Comparison of ENCODE assay signal across 8 mouse cellular contexts in genomic region chr16:91647461-91648219, GRCm38 (mm10). TPM values are rescaled to one million over a fixed set of nuclear protein-coding genes. Genes with fewer than 3 reads are reported as not detected.
A peak's percentile ranks its signal among the peaks of the same experiment; 100 is the strongest.
DNase-seq lines count a peak whose midpoint lies in the region; ATAC-seq and TF ChIP-seq lines count a peak whose summit lies in the region.

Gene Son, plus strand, starts transcription at chr16:91647506.

- H3K4me2 ChIP-seq in kidney, embryonic 14.5 days (replicated peaks; ENCODE audit: low read depth, low read length), result peak within 1 kb of the TSS; percentile 83
- H3K4me2 ChIP-seq in limb, embryonic 15.5 days, result peak within 1 kb of the TSS; percentile 86

- H3K9me3 ChIP-seq in kidney, embryonic 14.5 days (ENCODE audit: control insufficient read depth, low read length), result no peaks in the 10 kb centered on the region
- H3K9me3 ChIP-seq in limb, embryonic 15.5 days, result no peaks in the 10 kb centered on the region

- H3K36me3 ChIP-seq in kidney, embryonic 14.5 days (ENCODE audit: control insufficient read depth, insufficient read depth, low read length), result peaks cover 17% of the 10 kb centered on the region
- peaks cover 15% of the 10 kb centered on the region for H3K36me3 ChIP-seq in limb, embryonic 15.5 days

- no peaks in the 10 kb centered on the region for H3K27me3 ChIP-seq in kidney, embryonic 14.5 days (ENCODE audit: control insufficient read depth, insufficient read depth, low read length)
- no peaks in the 10 kb centered on the region for H3K27me3 ChIP-seq in limb, embryonic 15.5 days

- H3K9ac ChIP-seq in kidney, embryonic 14.5 days (ENCODE audit: low read depth, low read length), result peak within 1 kb of the TSS; percentile 93
- H3K9ac ChIP-seq in limb, embryonic 15.5 days, result peak within 1 kb of the TSS; percentile 76

- H3K4me1 ChIP-seq in bone marrow macrophage, adult 2 months (ENCODE audit: control insufficient read depth, insufficient read depth, low read length), result peaks cover 15% of the 10 kb centered on the region
- H3K4me1 ChIP-seq in embryonic fibroblast, embryonic 13.5 days (ENCODE audit: control insufficient read depth, insufficient read depth, low read length), result no peaks in the 10 kb centered on the region
- peaks cover 9% of the 10 kb centered on the region; the same call in 1 of the 2 replicates for H3K4me1 ChIP-seq in kidney, embryonic 14.5 days (ENCODE audit: control insufficient read depth, insufficient read depth, low read length)
- peaks cover 17% of the 10 kb centered on the region for H3K4me1 ChIP-seq in limb, embryonic 15.5 days

- peak within 1 kb of the TSS; percentile 99 for H3K27ac ChIP-seq in bone marrow macrophage, adult 2 months (ENCODE audit: insufficient read depth, low read depth, low read length)
- H3K27ac ChIP-seq in embryonic fibroblast, embryonic 13.5 days (ENCODE audit: insufficient read depth, low read length), result peak within 1 kb of the TSS; percentile 95
- H3K27ac ChIP-seq in kidney, embryonic 14.5 days (ENCODE audit: low read depth, low read length), result peak within 1 kb of the TSS; percentile 93
- peak within 1 kb of the TSS; percentile 99 for H3K27ac ChIP-seq in limb, embryonic 15.5 days

- DNase-seq in A20 (ENCODE audit: low read depth, low spot score), result peak; percentile 98
- peak; percentile 97 for DNase-seq in heart, adult 9 months (ENCODE audit: low spot score in 2 of 2)
- DNase-seq in monocyte, adult 2 months (ENCODE audit: low read depth in 1 of 2, low spot score in 2 of 2), result peak; percentile 91 to 92
- DNase-seq in spleen, postnatal 36 days (ENCODE audit: low spot score in 2 of 2), result peak; percentile 98

- under 1% methylated on average over 68 of the region's 70 CpGs for WGBS in kidney, embryonic 14.5 days
- WGBS in limb, embryonic 15.5 days, result under 1% methylated on average over 70 of the region's 70 CpGs

- peak; percentile 84; the same call in 1 of the 2 replicates for TF ChIP-seq POLR2A in bone marrow macrophage, adult 2 months (IDR thresholded peaks at IDR 0.05; ENCODE audit: borderline replicate concordance, low read depth, low read length)
- peak; percentile 85 for TF ChIP-seq POLR2A in embryonic fibroblast, embryonic 13.5 days (IDR thresholded peaks at IDR 0.05; ENCODE audit: low read depth, low read length)

- H3K4me3 ChIP-seq in bone marrow macrophage, adult 2 months (ENCODE audit: insufficient read depth, low read length), result peak within 1 kb of the TSS; percentile 88
- peak within 1 kb of the TSS; percentile 98 for H3K4me3 ChIP-seq in embryonic fibroblast, embryonic 13.5 days (ENCODE audit: insufficient read depth, low read length)
- H3K4me3 ChIP-seq in kidney, embryonic 14.5 days (ENCODE audit: low read length), result peak within 1 kb of the TSS; percentile 91
- peak within 1 kb of the TSS; percentile 67 for H3K4me3 ChIP-seq in limb, embryonic 15.5 days

- no peak for TF ChIP-seq CTCF in bone marrow macrophage, adult 2 months (IDR thresholded peaks at IDR 0.05; ENCODE audit: low read depth, low read length)
- TF ChIP-seq CTCF in embryonic fibroblast, embryonic 13.5 days (IDR thresholded peaks at IDR 0.05; ENCODE audit: borderline replicate concordance, insufficient read depth, low read length), result no peak

- ATAC-seq in kidney, embryonic 14.5 days (ENCODE audit: low FRiP score, low TSS enrichment), result peak; percentile 97
- ATAC-seq in limb, embryonic 15.5 days (ENCODE audit: insufficient number of reproducible peaks, low FRiP score, low TSS enrichment, low read depth), result peak; percentile 95

RNA-seq across cellular contexts. Expression of gene Son, which starts in this region (rescaled TPM):
- 237 and 238 TPM in 2 replicates for polyA plus RNA-seq in bone marrow macrophage, adult 2 months (2012; ENCODE audit: insufficient read depth, insufficient read length, missing spikeins)
- polyA plus RNA-seq in embryonic fibroblast, embryonic 13.5 days (2011; ENCODE audit: insufficient read length, low read depth, missing spikeins), result 220 and 242 TPM in 2 replicates
- 160 and 167 TPM in 2 replicates for polyA plus RNA-seq in kidney, embryonic 14.5 days (2014; fragmentation: Nextera tagmentation; extraction: Ambion mirVana)
- 110 and 121 TPM in 2 replicates for polyA plus RNA-seq in limb, embryonic 15.5 days (2015; fragmentation: Nextera tagmentation; extraction: Ambion mirVana)

Comparison
In these comparisons a context has a peak if more than half of its experiments do, and no peak if none do; other contexts are left out.
1. Peak in every context shown above with its lines: DNase-seq, ATAC-seq, H3K4me3 ChIP-seq and H3K27ac ChIP-seq.